Mouse (Mus musculus) midbrain, embryonic 11.5 days (tissue): ENCODE results near the gene Aurkb. TPM values are rescaled to one million over a fixed set of nuclear protein-coding genes. Genes with fewer than 3 reads are reported as not detected.

Source experiments
- ATAC-seq: fragments of 200-750 bp; cut with Nextera tagmentation; 2 replicates; pipeline ENCODE4 v1.8.0; 2017; ENCODE audit warnings: moderate TSS enrichment, moderate library complexity; ENCODE audit not compliant: low FRiP score
- DNase-seq: peaks from one replicate; pipeline ENCODE4 v3.0.0; 2015; ENCODE audit warnings: low spot score; ENCODE audit errors: missing footprints
- H3K27ac ChIP-seq: fragments of 300-500 bp; sonication (generic); 2 replicates; pipeline ENCODE4 v1.5.1; 2014; ENCODE audit warnings: low read depth, low read length
- H3K27me3 ChIP-seq: fragments of 300-500 bp; sonication (generic); 2 replicates; pipeline ENCODE4 v1.6.1; 2014; ENCODE audit warnings: mild to moderate bottlenecking, low read length, moderate library complexity, mixed read lengths; ENCODE audit not compliant: control insufficient read depth, insufficient read depth
- H3K36me3 ChIP-seq: fragments of 300-500 bp; sonication (generic); 2 replicates; pipeline ENCODE4 v1.6.1; 2014; ENCODE audit warnings: mild to moderate bottlenecking, low read length, moderate library complexity, mixed read lengths; ENCODE audit not compliant: control insufficient read depth, insufficient read depth
- H3K4me1 ChIP-seq: fragments of 300-500 bp; sonication (generic); 2 replicates; pipeline ENCODE4 v1.6.1; 2014; ENCODE audit warnings: low read length; ENCODE audit not compliant: control insufficient read depth, insufficient read depth
- H3K4me2 ChIP-seq: fragments of 300-500 bp; sonication (generic); 2 replicates; pipeline ENCODE4 v1.6.1; 2014; ENCODE audit warnings: mild to moderate bottlenecking, moderate library complexity
- H3K4me3 ChIP-seq: fragments of 300-500 bp; sonication (generic); 2 replicates; pipeline ENCODE4 v1.5.1; 2014; ENCODE audit warnings: low read depth, low read length
- H3K9ac ChIP-seq: fragments of 300-500 bp; sonication (generic); 2 replicates; pipeline ENCODE4 v1.6.1; 2014; ENCODE audit warnings: low read length
- H3K9me3 ChIP-seq: fragments of 300-500 bp; sonication (generic); 2 replicates; pipeline ENCODE4 v1.6.1; 2016; ENCODE audit warnings: low read length; ENCODE audit not compliant: control insufficient read depth
- WGBS: fragments of 180-500 bp; shearing (Covaris S2); extraction: QIAGEN DNeasy Blood & Tissue Kit; methylation state at CpG from one replicate; pipeline ENCODE4 v1.1.7; 2014; 5-methylcytosine and 5-hydroxymethylcytosine counted together
- polyA plus RNA-seq: library from polyadenylated mRNA; unstranded; fragments of >200 nt; fragmentation: Nextera tagmentation; extraction: Ambion mirVana; gene quantifications from 2 replicates; pipeline ENCODE4 v1.2.1, GENCODE M21; 2014

The Aurkb gene
- polyA plus RNA-seq, 1 experiment from 2014 or later = 171 TPM

DNA sequence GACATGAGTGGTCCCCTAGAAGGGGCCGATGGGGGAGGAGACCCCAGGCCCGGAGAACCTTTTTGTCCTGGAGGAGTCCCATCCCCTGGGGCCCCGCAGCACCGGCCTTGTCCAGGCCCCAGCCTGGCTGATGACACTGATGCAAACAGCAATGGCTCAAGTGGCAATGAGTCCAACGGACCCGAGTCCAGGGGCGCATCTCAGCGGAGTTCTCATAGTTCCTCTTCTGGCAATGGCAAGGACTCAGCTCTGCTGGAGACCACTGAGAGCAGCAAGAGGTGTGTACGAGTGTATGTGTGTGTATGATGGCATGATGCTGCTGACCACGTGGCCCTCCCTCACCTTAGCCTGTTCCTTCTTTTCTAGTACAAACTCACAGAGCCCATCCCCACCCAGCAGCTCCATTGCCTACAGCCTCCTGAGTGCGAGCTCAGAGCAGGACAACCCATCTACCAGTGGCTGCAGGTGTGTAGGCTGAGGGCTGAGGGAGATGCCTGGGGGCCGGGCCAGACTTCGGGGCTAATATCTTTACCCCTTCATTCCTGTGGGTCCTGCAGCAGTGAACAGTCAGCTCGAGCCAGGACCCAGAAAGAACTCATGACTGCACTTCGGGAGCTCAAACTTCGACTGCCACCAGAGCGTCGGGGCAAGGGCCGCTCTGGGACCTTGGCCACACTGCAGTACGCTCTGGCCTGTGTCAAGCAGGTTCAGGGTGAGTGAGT, 55.4 kb downstream of the Aurkb start:
- Histone ChIP-seq H3K36me3 (peaks cover 7% of the 10 kb centered on the region), H3K27ac (no peak overlapping the region), H3K9ac (no peak overlapping the region), H3K4me1 (peaks cover 43% of the 10 kb centered on the region), H3K27me3 (0 out of 2 replicates have a peak, but pooled peaks cover 2% of the 10 kb centered on the region), H3K9me3 (no peaks in the 10 kb centered on the region), H3K4me3 (peak overlapping the region; percentile 50; the same call in 1 of the 2 replicates), H3K4me2 (peak overlapping the region; percentile 95)
- 93% methylated on average over 20 of the region's 20 CpGs for WGBS
- DNase-seq = no peak
- no peak for ATAC-seq

Other genes with a start within 250 kb of the Aurkb start
- 47.6 and 49.6 TPM in 2 replicates for gene Ndel1, start 173.8 kb upstream of the Aurkb start, polyA plus RNA-seq
- gene Rnf222, start 157.1 kb upstream of the Aurkb start, polyA plus RNA-seq = 0.04 and 0.07 TPM in 2 replicates
- gene Rpl26, start 144.1 kb upstream of the Aurkb start, polyA plus RNA-seq = 841 and 881 TPM in 2 replicates
- gene Odf4, start 118.6 kb upstream of the Aurkb start, polyA plus RNA-seq = not detected in 2 replicates
- 3.7 and 4.2 TPM in 2 replicates for gene Arhgef15, start 88.2 kb upstream of the Aurkb start, polyA plus RNA-seq
- 1.1 and 1.2 TPM in 2 replicates for gene Slc25a35, start 77.5 kb upstream of the Aurkb start, polyA plus RNA-seq
- gene Rangrf, start 70.5 kb upstream of the Aurkb start, polyA plus RNA-seq = 54.5 and 55.3 TPM in 2 replicates
- gene Pfas, start 37.2 kb upstream of the Aurkb start, polyA plus RNA-seq = 31.2 and 33.0 TPM in 2 replicates
- 54.6 and 54.8 TPM in 2 replicates for gene Ctc1, start 29.7 kb upstream of the Aurkb start, polyA plus RNA-seq
- 8.8 and 9.8 TPM in 2 replicates for gene Borcs6, start 14.1 kb downstream of the Aurkb start, polyA plus RNA-seq
- 53.5 and 57.7 TPM in 2 replicates for gene Tmem107, start 25.2 kb downstream of the Aurkb start, polyA plus RNA-seq
- gene Vamp2, start 42.8 kb downstream of the Aurkb start, polyA plus RNA-seq = 72.4 and 73.5 TPM in 2 replicates
- gene Per1, start 49.6 kb downstream of the Aurkb start, polyA plus RNA-seq = 6.0 and 7.3 TPM in 2 replicates
- gene Hes7, start 74.8 kb downstream of the Aurkb start, polyA plus RNA-seq = 0.17 and 0.33 TPM in 2 replicates
- 0.11 TPM in 1 of 2 replicates, not detected in the other for gene 9130213A22Rik, start 76.9 kb downstream of the Aurkb start, polyA plus RNA-seq
- gene Aloxe3, start 80.2 kb downstream of the Aurkb start, polyA plus RNA-seq = 0.15 and 0.74 TPM in 2 replicates
- gene Alox12b, start 111.3 kb downstream of the Aurkb start, polyA plus RNA-seq = not detected in 2 replicates
- 0.11 TPM in 1 of 2 replicates, not detected in the other for gene Alox8, start 152.2 kb downstream of the Aurkb start, polyA plus RNA-seq
- gene Gucy2e, start 191.4 kb downstream of the Aurkb start, polyA plus RNA-seq = 0.04 TPM in 1 of 2 replicates, not detected in the other